Mouse (Mus musculus): ENCODE measurements around the gene Enthd1. TPM values are rescaled to one million over a fixed set of nuclear protein-coding genes. Genes with fewer than 3 reads are reported as not detected.
"Not testable (repeated sequence)": the region's sequence is repeated elsewhere in the genome, so short reads cannot be mapped to it uniquely, and the experiment has no call there.

The Enthd1 gene
- total and polyA plus RNA-seq, 3 experiments = 0.16 TPM; not detected in 2

DNA sequence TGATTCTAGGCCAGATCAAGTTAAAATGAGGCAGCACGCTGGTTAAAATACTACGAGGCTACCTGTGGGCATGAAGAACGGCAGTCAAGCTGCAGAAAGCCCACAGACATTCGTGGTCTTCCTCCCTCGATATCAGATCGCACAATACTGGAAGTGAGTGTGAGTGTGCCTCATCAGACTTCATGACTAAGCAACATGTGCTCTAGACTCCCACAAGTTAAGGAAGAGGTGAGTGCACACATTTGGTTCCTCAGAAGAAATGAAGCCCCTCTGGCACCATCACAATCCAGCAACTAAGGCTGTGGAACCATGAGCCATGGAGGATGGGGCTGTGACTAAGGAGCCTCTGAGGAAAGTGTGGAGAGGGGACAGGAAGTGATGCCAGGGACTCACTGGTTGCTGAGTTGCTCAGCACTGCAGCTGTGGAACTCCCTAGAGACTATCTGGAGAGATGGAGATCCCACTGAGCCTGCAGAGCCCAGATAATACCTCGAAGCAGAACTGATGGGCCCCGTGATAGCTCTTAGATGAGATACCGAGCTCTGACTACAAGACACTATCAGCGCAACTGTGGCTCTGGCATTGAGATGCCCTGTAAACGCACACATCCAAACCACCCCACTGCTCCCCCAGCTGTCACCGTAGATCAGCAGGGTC lies 46.3 kb downstream of the Enthd1 start:
- Histone ChIP-seq H3K9me3 (replicated peaks) (no peaks in the 10 kb centered on the region), H3K4me1 (ENCODE audit: insufficient read depth, low read depth, low read length) (peaks cover 6% of the 10 kb centered on the region; the same call in 1 of the 2 replicates), H3K27me3 (ENCODE audit: insufficient read depth, low read length) (peaks cover 16% of the 10 kb centered on the region), H3K4me3 (ENCODE audit: low read depth, low read length) (no peak overlapping the region), H3K36me3 (replicated peaks) (no peaks in the 10 kb centered on the region)
- ATAC-seq (ENCODE audit: extremely low read depth, insufficient number of reproducible peaks, low FRiP score, poor library complexity, severe bottlenecking) (peak; percentile 11; the same call in 1 of the 2 replicates), DNase-seq (ENCODE audit: low spot score) (no peak)
- TF ChIP-seq GATA1 (IDR thresholded peaks at IDR 0.05; ENCODE audit: borderline replicate concordance, low read length) (no peak), GATA2 (IDR thresholded peaks at IDR 0.05; ENCODE audit: borderline replicate concordance, low read depth, low read length) (no peak), CTCF (IDR thresholded peaks at IDR 0.05; ENCODE audit: low read depth, low read length) (no peak), POLR2AphosphoS5 (IDR thresholded peaks at IDR 0.05; ENCODE audit: insufficient replicate concordance, low read depth, low read length) (no peak), TAL1 (conservative IDR thresholded peaks at IDR 0.05; ENCODE audit: low read depth, low read length) (no peak)

DNA sequence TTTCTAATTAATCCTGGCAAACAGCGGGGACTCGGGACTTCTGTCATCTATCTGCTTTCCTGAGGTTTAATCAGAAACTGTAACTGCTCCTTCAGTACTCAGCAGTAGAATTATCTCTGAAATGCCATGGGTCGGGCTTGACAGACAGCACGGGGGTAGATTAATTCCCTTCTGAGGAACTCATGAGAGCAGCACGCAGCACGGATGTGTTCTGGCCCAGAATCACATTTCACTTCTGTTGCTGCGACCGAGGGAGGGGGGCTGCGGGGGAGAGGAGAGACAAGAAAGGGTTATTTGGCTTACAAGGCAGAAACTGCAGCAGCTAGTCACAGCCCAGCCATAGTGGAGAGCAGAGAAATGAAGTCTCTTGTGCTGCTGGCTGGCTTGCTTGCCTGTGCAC lies 47.0 kb downstream of the Enthd1 start:
- ATAC-seq (ENCODE audit: extremely low read depth, insufficient number of reproducible peaks, low FRiP score, poor library complexity, severe bottlenecking) = no peak
- H3K9me3 ChIP-seq (replicated peaks) = no peaks in the 10 kb centered on the region
- peaks cover 16% of the 10 kb centered on the region for H3K27me3 ChIP-seq (ENCODE audit: insufficient read depth, low read length)
- TF ChIP-seq POLR2AphosphoS5 (IDR thresholded peaks at IDR 0.05; ENCODE audit: insufficient replicate concordance, low read depth, low read length) (no peak), GATA2 (IDR thresholded peaks at IDR 0.05; ENCODE audit: borderline replicate concordance, low read depth, low read length) (no peak), TAL1 (conservative IDR thresholded peaks at IDR 0.05; ENCODE audit: low read depth, low read length) (no peak), GATA1 (IDR thresholded peaks at IDR 0.05; ENCODE audit: borderline replicate concordance, low read length) (no peak), CTCF (IDR thresholded peaks at IDR 0.05; ENCODE audit: low read depth, low read length) (no peak)
- no peaks in the 10 kb centered on the region for H3K36me3 ChIP-seq (replicated peaks)
- peaks cover 6% of the 10 kb centered on the region; the same call in 1 of the 2 replicates for H3K4me1 ChIP-seq (ENCODE audit: insufficient read depth, low read depth, low read length)
- DNase-seq (ENCODE audit: low spot score) = no peak
- H3K4me3 ChIP-seq (ENCODE audit: low read depth, low read length) = no peak overlapping the region

GRCm38 (mm10) chr15:80516525-80516924 lies 48.4 kb downstream of the Enthd1 start:
- Histone ChIP-seq H3K27me3 (ENCODE audit: insufficient read depth, low read length) (peaks cover 16% of the 10 kb centered on the region), H3K4me3 (ENCODE audit: low read depth, low read length) (no peak overlapping the region), H3K36me3 (replicated peaks) (no peaks in the 10 kb centered on the region), H3K4me1 (ENCODE audit: insufficient read depth, low read depth, low read length) (peaks cover 6% of the 10 kb centered on the region; the same call in 1 of the 2 replicates), H3K9me3 (replicated peaks) (no peaks in the 10 kb centered on the region)
- TF ChIP-seq TAL1 (conservative IDR thresholded peaks at IDR 0.05; ENCODE audit: low read depth, low read length) (no peak), GATA2 (IDR thresholded peaks at IDR 0.05; ENCODE audit: borderline replicate concordance, low read depth, low read length) (no peak), POLR2AphosphoS5 (IDR thresholded peaks at IDR 0.05; ENCODE audit: insufficient replicate concordance, low read depth, low read length) (no peak), GATA1 (IDR thresholded peaks at IDR 0.05; ENCODE audit: borderline replicate concordance, low read length) (no peak), CTCF (IDR thresholded peaks at IDR 0.05; ENCODE audit: low read depth, low read length) (no peak)
- ATAC-seq (ENCODE audit: extremely low read depth, insufficient number of reproducible peaks, low FRiP score, poor library complexity, severe bottlenecking) (no peak), DNase-seq (ENCODE audit: low spot score) (no peak)

DNA sequence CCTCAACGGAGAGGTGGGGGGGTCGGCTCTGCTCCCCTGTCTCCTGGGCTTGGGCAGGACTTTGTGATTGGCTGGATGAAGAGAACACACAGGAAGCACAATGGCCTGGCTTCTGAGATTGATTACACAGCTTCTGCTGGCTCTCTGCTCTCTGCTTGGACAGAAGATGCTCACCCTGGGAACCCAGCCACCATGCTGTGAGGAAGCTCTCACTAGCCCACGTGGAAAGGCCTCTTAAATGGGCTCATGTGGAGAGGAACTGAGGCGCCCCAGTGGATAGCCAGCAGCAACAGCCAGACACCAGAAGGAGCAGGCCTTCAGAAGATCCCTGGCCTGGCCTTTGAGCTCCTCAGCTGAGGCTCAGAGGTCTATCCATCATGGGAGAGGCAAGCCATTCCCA lies 59.9 kb downstream of the Enthd1 start:
- DNase-seq (ENCODE audit: low spot score) (no peak), ATAC-seq (ENCODE audit: extremely low read depth, insufficient number of reproducible peaks, low FRiP score, poor library complexity, severe bottlenecking) (no peak)
- Histone ChIP-seq H3K4me3 (ENCODE audit: low read depth, low read length) (no peak overlapping the region), H3K36me3 (replicated peaks) (no peaks in the 10 kb centered on the region), H3K4me1 (ENCODE audit: insufficient read depth, low read depth, low read length) (no peaks in the 10 kb centered on the region), H3K27me3 (ENCODE audit: insufficient read depth, low read length) (peaks cover 7% of the 10 kb centered on the region), H3K9me3 (replicated peaks) (no peaks in the 10 kb centered on the region)
- TF ChIP-seq TAL1 (conservative IDR thresholded peaks at IDR 0.05; ENCODE audit: low read depth, low read length) = no peak
- TF ChIP-seq GATA1 (IDR thresholded peaks at IDR 0.05; ENCODE audit: borderline replicate concordance, low read length) = no peak

GRCm38 (mm10) chr15:80503155-80503554 lies 61.8 kb downstream of the Enthd1 start:
- not testable (repeated sequence) for H3K4me3 ChIP-seq (ENCODE audit: low read depth, low read length); H3K36me3 ChIP-seq (replicated peaks); DNase-seq (ENCODE audit: low spot score); H3K4me1 ChIP-seq (ENCODE audit: insufficient read depth, low read depth, low read length); H3K27me3 ChIP-seq (ENCODE audit: insufficient read depth, low read length); H3K9me3 ChIP-seq (replicated peaks); ATAC-seq (ENCODE audit: extremely low read depth, insufficient number of reproducible peaks, low FRiP score, poor library complexity, severe bottlenecking)

GRCm38 (mm10) chr15:80502741-80503140 lies 62.2 kb downstream of the Enthd1 start:
- no peaks in the 10 kb centered on the region for H3K9me3 ChIP-seq (replicated peaks)
- DNase-seq (ENCODE audit: low spot score) = no peak
- no peaks in the 10 kb centered on the region for H3K36me3 ChIP-seq (replicated peaks)
- TF ChIP-seq POLR2AphosphoS5 (IDR thresholded peaks at IDR 0.05; ENCODE audit: insufficient replicate concordance, low read depth, low read length) (no peak), TAL1 (conservative IDR thresholded peaks at IDR 0.05; ENCODE audit: low read depth, low read length) (no peak), GATA2 (IDR thresholded peaks at IDR 0.05; ENCODE audit: borderline replicate concordance, low read depth, low read length) (no peak), CTCF (IDR thresholded peaks at IDR 0.05; ENCODE audit: low read depth, low read length) (no peak), GATA1 (IDR thresholded peaks at IDR 0.05; ENCODE audit: borderline replicate concordance, low read length) (no peak)
- no peak overlapping the region for H3K4me3 ChIP-seq (ENCODE audit: low read depth, low read length)
- peaks cover 5% of the 10 kb centered on the region; the same call in 1 of the 2 replicates for H3K27me3 ChIP-seq (ENCODE audit: insufficient read depth, low read length)
- H3K4me1 ChIP-seq (ENCODE audit: insufficient read depth, low read depth, low read length) = peaks cover 2% of the 10 kb centered on the region; the same call in 1 of the 2 replicates
- ATAC-seq (ENCODE audit: extremely low read depth, insufficient number of reproducible peaks, low FRiP score, poor library complexity, severe bottlenecking) = no peak
